Mouse (Mus musculus): ENCODE measurements at regions not wholly inside any gene's neighbourhood (a gene's known extent, or its start where the extent isn't known, plus 50 kb on each side); places are given as distances from the start of the nearest gene placed in this dataset.

- TF ChIP-seq CTCF (IDR thresholded peaks at IDR 0.05; ENCODE audit: control insufficient read depth, insufficient read depth, insufficient replicate concordance, low read depth, low read length) (no peak), POLR2A (IDR thresholded peaks at IDR 0.05; ENCODE audit: control insufficient read depth, low read depth, low read length) (no peak)
These were observed 179.6 kb upstream of the 4931429L15Rik start for GRCm38 (mm10) chr9:46499426-46499825.

Measured in testis, adult 2 months (tissue).